Mouse (Mus musculus) hindbrain, embryonic 11.5 days (tissue): Measurements from ENCODE around the gene Herpud1. TPM values are rescaled to one million over a fixed set of nuclear protein-coding genes. Genes with fewer than 3 reads are reported as not detected.
"Not testable (repeated sequence)": the region's sequence is repeated elsewhere in the genome, so short reads cannot be mapped to it uniquely, and the experiment has no call there.

ENCODE experiments used
- ATAC-seq: fragments of 200-750 bp; cut with Nextera tagmentation; 2 replicates; pipeline ENCODE4 v1.8.0; 2017; ENCODE audit warnings: mild to moderate bottlenecking, moderate TSS enrichment, moderate library complexity; ENCODE audit not compliant: low FRiP score
- DNase-seq: peaks from one replicate; pipeline ENCODE4 v3.0.0-alpha.2; 2015; ENCODE audit warnings: low spot score
- H3K27ac ChIP-seq: fragments of 300-500 bp; sonication (generic); 2 replicates; pipeline ENCODE4 v1.5.1; 2014; ENCODE audit warnings: mild to moderate bottlenecking, low read depth, low read length
- H3K27me3 ChIP-seq: fragments of 300-500 bp; sonication (generic); 2 replicates; pipeline ENCODE4 v1.6.1; 2014; ENCODE audit warnings: mild to moderate bottlenecking, low read length, moderate library complexity, mixed read lengths; ENCODE audit not compliant: control insufficient read depth, insufficient read depth
- H3K36me3 ChIP-seq: fragments of 300-500 bp; sonication (generic); 2 replicates; pipeline ENCODE4 v1.6.1; 2014; ENCODE audit warnings: mild to moderate bottlenecking, low read length, moderate library complexity, mixed read lengths; ENCODE audit not compliant: control insufficient read depth, insufficient read depth
- H3K4me1 ChIP-seq: fragments of 300-500 bp; sonication (generic); replicated peaks from 2 replicates; pipeline ENCODE4 v1.6.1; 2014; ENCODE audit warnings: low read length, mixed read lengths; ENCODE audit not compliant: control insufficient read depth, insufficient read depth
- H3K4me2 ChIP-seq: fragments of 300-500 bp; sonication (generic); replicated peaks from 2 replicates; pipeline ENCODE4 v1.6.1; 2014; ENCODE audit warnings: mild to moderate bottlenecking, low read depth, low read length
- H3K4me3 ChIP-seq: fragments of 300-500 bp; sonication (generic); 2 replicates; pipeline ENCODE4 v1.5.1; 2014; ENCODE audit warnings: low read depth, low read length
- H3K9ac ChIP-seq: fragments of 300-500 bp; sonication (generic); 2 replicates; pipeline ENCODE4 v1.6.1; 2014; ENCODE audit warnings: low read depth, low read length
- H3K9me3 ChIP-seq: fragments of 300-500 bp; sonication (generic); 2 replicates; pipeline ENCODE4 v1.6.1; 2016; ENCODE audit warnings: low read length; ENCODE audit not compliant: control insufficient read depth
- WGBS: fragments of 180-500 bp; shearing (Covaris S2); extraction: QIAGEN DNeasy Blood & Tissue Kit; methylation state at CpG from one replicate; pipeline ENCODE4 v1.1.7; 2014; 5-methylcytosine and 5-hydroxymethylcytosine counted together
- polyA plus RNA-seq: library from polyadenylated mRNA; unstranded; fragments of >200 nt; fragmentation: Nextera tagmentation; extraction: Ambion mirVana; gene quantifications from 2 replicates; pipeline ENCODE4 v1.2.1, GENCODE M21; 2014

The Herpud1 gene
- polyA plus RNA-seq, 1 experiment from 2014 or later, result 60.8 TPM

GRCm38 (mm10) chr8:94390910-94391309 is 4.7 kb downstream of the Herpud1 start:
- Histone ChIP-seq H3K4me2 (no peak overlapping the region), H3K36me3 (peaks cover 19% of the 10 kb centered on the region), H3K27ac (no peak overlapping the region), H3K9ac (no peak overlapping the region), H3K9me3 (no peaks in the 10 kb centered on the region), H3K27me3 (no peaks in the 10 kb centered on the region), H3K4me1 (peaks cover 4% of the 10 kb centered on the region; the same call in 1 of the 2 replicates), H3K4me3 (no peak overlapping the region)
- no peak for ATAC-seq
- no peak for DNase-seq
- WGBS, result 96% methylated on average over 8 of the region's 8 CpGs

- DNase-seq (peak; percentile 54), ATAC-seq (no peak)
- Histone ChIP-seq H3K27ac (no peak overlapping the region), H3K4me2 (no peak overlapping the region), H3K9ac (no peak overlapping the region), H3K9me3 (no peaks in the 10 kb centered on the region), H3K27me3 (no peaks in the 10 kb centered on the region), H3K4me3 (no peak overlapping the region), H3K4me1 (peaks cover 4% of the 10 kb centered on the region; the same call in 1 of the 2 replicates), H3K36me3 (peaks cover 19% of the 10 kb centered on the region)
- WGBS, result 84% methylated on average over 12 of the region's 12 CpGs
These were observed 5.9 kb downstream of the Herpud1 start for GRCm38 (mm10) chr8:94392147-94392546.

GRCm38 (mm10) chr8:94392648-94393047 is 6.4 kb downstream of the Herpud1 start:
- no peak overlapping the region for H3K4me2 ChIP-seq
- H3K9me3 ChIP-seq, result no peaks in the 10 kb centered on the region
- ATAC-seq (no peak), DNase-seq (no peak)
- WGBS, result 87% methylated on average over 6 of the region's 6 CpGs
- no peak overlapping the region for H3K27ac ChIP-seq
- no peaks in the 10 kb centered on the region for H3K27me3 ChIP-seq
- peaks cover 19% of the 10 kb centered on the region for H3K36me3 ChIP-seq
- no peak overlapping the region for H3K9ac ChIP-seq
- H3K4me3 ChIP-seq, result no peak overlapping the region
- peaks cover 3% of the 10 kb centered on the region; the same call in 1 of the 2 replicates for H3K4me1 ChIP-seq

- Histone ChIP-seq H3K9ac (no peak overlapping the region), H3K9me3 (no peaks in the 10 kb centered on the region), H3K27me3 (no peaks in the 10 kb centered on the region), H3K36me3 (peaks cover 19% of the 10 kb centered on the region), H3K4me3 (no peak overlapping the region), H3K27ac (no peak overlapping the region), H3K4me1 (no peaks in the 10 kb centered on the region), H3K4me2 (no peak overlapping the region)
- DNase-seq, result no peak
- 94% methylated on average over 6 of the region's 6 CpGs for WGBS
- ATAC-seq, result no peak
These were observed 9.8 kb downstream of the Herpud1 start for GRCm38 (mm10) chr8:94395851-94396540.

GRCm38 (mm10) chr8:94396964-94397657 is 10.9 kb downstream of the Herpud1 start:
- Histone ChIP-seq H3K9me3 (no peaks in the 10 kb centered on the region), H3K4me3 (no peak overlapping the region), H3K27me3 (no peaks in the 10 kb centered on the region), H3K4me1 (no peaks in the 10 kb centered on the region), H3K4me2 (no peak overlapping the region), H3K27ac (no peak overlapping the region), H3K36me3 (peaks cover 13% of the 10 kb centered on the region), H3K9ac (no peak overlapping the region)
- DNase-seq (peak; percentile 64), ATAC-seq (no peak)
- WGBS, result 69% methylated on average over 11 of the region's 11 CpGs

- no peak overlapping the region for H3K4me2 ChIP-seq
- H3K27me3 ChIP-seq, result no peaks in the 10 kb centered on the region
- no peaks in the 10 kb centered on the region for H3K4me1 ChIP-seq
- DNase-seq (no peak), ATAC-seq (no peak)
- H3K4me3 ChIP-seq, result no peak overlapping the region
- H3K36me3 ChIP-seq, result peaks cover 7% of the 10 kb centered on the region; the same call in 1 of the 2 replicates
- WGBS, result 83% methylated on average over 6 of the region's 6 CpGs
- H3K27ac ChIP-seq, result no peak overlapping the region
- no peaks in the 10 kb centered on the region for H3K9me3 ChIP-seq
- no peak overlapping the region for H3K9ac ChIP-seq
These were observed 12.3 kb downstream of the Herpud1 start for GRCm38 (mm10) chr8:94398587-94398986.

GRCm38 (mm10) chr8:94399361-94399953 is 13.2 kb downstream of the Herpud1 start:
- H3K27me3 ChIP-seq, result no peaks in the 10 kb centered on the region
- H3K9me3 ChIP-seq, result no peaks in the 10 kb centered on the region
- no peak overlapping the region for H3K9ac ChIP-seq
- 82% methylated on average over 3 of the region's 3 CpGs for WGBS
- no peak overlapping the region for H3K4me3 ChIP-seq
- peaks cover 3% of the 10 kb centered on the region; the same call in 1 of the 2 replicates for H3K36me3 ChIP-seq
- no peak overlapping the region for H3K27ac ChIP-seq
- H3K4me1 ChIP-seq, result no peaks in the 10 kb centered on the region
- DNase-seq, result no peak
- H3K4me2 ChIP-seq, result no peak overlapping the region
- ATAC-seq, result no peak

GRCm38 (mm10) chr8:94399957-94400356 is 13.7 kb downstream of the Herpud1 start:
- not testable (repeated sequence) for ATAC-seq, H3K27me3 ChIP-seq, H3K36me3 ChIP-seq, H3K4me2 ChIP-seq, H3K4me3 ChIP-seq, H3K27ac ChIP-seq, H3K4me1 ChIP-seq, H3K9ac ChIP-seq, H3K9me3 ChIP-seq, DNase-seq
- WGBS, result 78% methylated on average over 2 of the region's 2 CpGs
